Mouse (Mus musculus): ENCODE results near the gene Arf3.

- TF ChIP-seq POLR2A (IDR thresholded peaks at IDR 0.05; ENCODE audit: insufficient read length, low read depth) (no peak), MYOD1 (IDR thresholded peaks at IDR 0.05; ENCODE audit: control insufficient read depth in 1 of 3, insufficient read length in 2 of 3, low read depth in 2 of 3) (peak in 2 of 3 experiments; percentile 41 to 43), TCF3 (IDR thresholded peaks at IDR 0.05; ENCODE audit: insufficient read length, low read depth) (peak; percentile 1), USF1 (IDR thresholded peaks at IDR 0.05; ENCODE audit: low read depth) (no peak), E2F4 (IDR thresholded peaks at IDR 0.05; ENCODE audit: insufficient read depth) (no peak), MYOG (IDR thresholded peaks at IDR 0.05; ENCODE audit: control insufficient read depth in 1 of 3, insufficient read depth in 1 of 3, insufficient read length in 2 of 3, low read depth in 2 of 3) (peak in 1 of 3 experiments; percentile 46), TCF12 (IDR thresholded peaks at IDR 0.05; ENCODE audit: insufficient read depth, poor library complexity, severe bottlenecking) (no peak)
Observed at GRCm38 (mm10) chr15:98768259-98768658, 5.2 kb upstream of the Arf3 start.
